In the genomic region with DNA sequence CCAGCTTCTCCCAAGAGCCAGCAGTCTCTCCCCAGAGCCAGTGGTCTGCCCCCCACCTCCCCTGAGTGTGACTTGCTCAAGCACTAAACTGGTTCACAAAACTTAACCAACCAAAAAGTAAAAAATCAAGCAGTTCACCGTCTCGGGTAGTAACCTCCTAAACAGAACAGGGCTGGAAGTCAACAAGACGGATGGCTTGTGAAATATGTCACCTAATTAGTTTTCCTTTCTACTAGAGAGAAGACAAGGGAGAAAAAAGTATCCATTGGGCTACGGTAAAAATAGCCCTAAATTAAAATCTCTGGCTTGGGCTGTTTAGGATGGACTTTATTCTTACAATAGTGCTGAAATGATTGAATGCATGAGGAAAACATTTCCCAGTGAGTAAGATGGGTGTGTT, we compare ENCODE assay signal across 20 mouse cellular contexts.
"Had no signal": no experiment of that assay in that cellular context is flagged by ENCODE, and none has a peak within 500 bp of the region (broad histone marks: within the 10 kb centered on the region; RNA-seq: fewer than 3 reads in every experiment).

No protein-coding gene starts in this region.

- H3K9ac ChIP-seq: liver, embryonic 12.5 days; liver, embryonic 14.5 days; lung, embryonic 15.5 days; midbrain, embryonic 13.5 days; neural tube, embryonic 13.5 days; neural tube, embryonic 15.5 days had no signal

- H3K9me3 ChIP-seq: liver, embryonic 12.5 days; lung, embryonic 15.5 days; midbrain, embryonic 10.5 days; midbrain, embryonic 13.5 days; neural tube, embryonic 13.5 days; neural tube, embryonic 15.5 days had no signal

- DNase-seq: lung, adult 18-20 months; lung, postnatal 10 days; lung, postnatal 36 days; retina, postnatal 1 day; right cerebral cortex, adult 18-20 months; right cerebral cortex, postnatal 25 days; right cerebral cortex, postnatal 4 days; spleen, adult 18-20 months; thymus, adult 18-20 months; thymus, postnatal 14 days; thymus, postnatal 36 days had no signal

- H3K27ac ChIP-seq: liver, embryonic 12.5 days; liver, embryonic 14.5 days; lung, embryonic 15.5 days; midbrain, embryonic 10.5 days; midbrain, embryonic 13.5 days; neural tube, embryonic 13.5 days; neural tube, embryonic 15.5 days had no signal

- ATAC-seq: liver, embryonic 12.5 days; midbrain, embryonic 13.5 days; midbrain, embryonic 16.5 days had no signal

- H3K27me3 ChIP-seq: liver, embryonic 12.5 days; midbrain, embryonic 13.5 days; neural tube, embryonic 13.5 days; neural tube, embryonic 15.5 days had no signal

- H3K36me3 ChIP-seq: liver, embryonic 12.5 days; lung, embryonic 15.5 days; midbrain, embryonic 10.5 days; midbrain, embryonic 13.5 days; neural tube, embryonic 13.5 days; neural tube, embryonic 15.5 days had no signal

- H3K4me3 ChIP-seq: liver, embryonic 12.5 days; lung, embryonic 15.5 days; midbrain, embryonic 10.5 days; midbrain, embryonic 13.5 days; myocyte; neural tube, embryonic 13.5 days; neural tube, embryonic 15.5 days had no signal

- H3K4me2 ChIP-seq: liver, embryonic 12.5 days; lung, embryonic 15.5 days; midbrain, embryonic 13.5 days; neural tube, embryonic 13.5 days; neural tube, embryonic 15.5 days had no signal

- H3K4me1 ChIP-seq: liver, embryonic 12.5 days; lung, embryonic 15.5 days; midbrain, embryonic 10.5 days; midbrain, embryonic 13.5 days had no signal
